Mouse (Mus musculus) neural tube, embryonic 10.5 days (tissue): ENCODE results near the gene Pigg.
"Not testable (repeated sequence)": the region's sequence is repeated elsewhere in the genome, so short reads cannot be mapped to it uniquely, and the experiment has no call there.

Experiments
- DNase-seq: peaks from one replicate; pipeline ENCODE4 v3.0.0-alpha.2; 2017; ENCODE audit warnings: low spot score; ENCODE audit errors: extremely low spot score

Pigg gene

DNA sequence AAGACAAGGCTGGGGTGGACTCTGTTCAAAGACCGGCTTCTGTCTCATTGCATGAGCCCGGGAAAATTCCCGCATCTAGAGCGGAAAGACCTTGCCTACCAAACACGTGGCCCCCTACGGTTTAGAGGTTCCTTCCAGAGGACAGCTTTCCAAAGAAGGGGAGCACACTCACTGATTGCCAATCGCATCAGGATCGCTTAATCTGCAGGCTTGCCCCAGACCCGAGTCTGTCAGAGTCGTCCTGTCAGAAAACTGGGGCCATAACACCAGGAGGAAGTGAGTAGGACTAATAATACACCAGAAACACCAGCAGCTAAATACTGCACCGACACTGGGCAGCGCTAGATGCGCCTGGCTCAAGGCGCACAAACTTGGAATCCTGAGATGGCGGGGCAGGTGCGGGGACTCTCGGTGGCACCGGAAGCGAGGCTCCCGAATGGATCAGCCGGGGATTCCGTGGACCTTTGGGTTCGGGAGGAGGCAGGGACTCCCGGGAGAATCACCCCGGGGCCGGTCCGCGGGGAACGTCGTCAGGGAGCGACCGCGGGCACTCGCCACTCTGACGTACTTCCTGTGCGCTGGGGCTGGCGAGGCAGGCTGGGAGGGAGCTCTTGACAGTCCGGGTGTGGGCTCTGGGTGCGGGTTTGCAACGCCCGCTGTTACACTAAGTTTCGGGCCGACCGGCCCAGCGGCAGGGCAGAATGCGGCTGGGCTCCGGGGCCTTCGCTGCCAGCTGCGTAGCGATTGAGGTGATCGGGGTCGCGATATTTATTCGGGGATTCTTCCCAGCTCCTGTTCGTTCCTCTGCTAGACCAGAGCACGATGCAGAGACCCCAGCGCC lies at the start of gene Pigg:
Gene Pigg (plus strand): TSS at position 386 of the 841 bp plus-strand sequence.
- DNase-seq = peak; percentile 95

DNA sequence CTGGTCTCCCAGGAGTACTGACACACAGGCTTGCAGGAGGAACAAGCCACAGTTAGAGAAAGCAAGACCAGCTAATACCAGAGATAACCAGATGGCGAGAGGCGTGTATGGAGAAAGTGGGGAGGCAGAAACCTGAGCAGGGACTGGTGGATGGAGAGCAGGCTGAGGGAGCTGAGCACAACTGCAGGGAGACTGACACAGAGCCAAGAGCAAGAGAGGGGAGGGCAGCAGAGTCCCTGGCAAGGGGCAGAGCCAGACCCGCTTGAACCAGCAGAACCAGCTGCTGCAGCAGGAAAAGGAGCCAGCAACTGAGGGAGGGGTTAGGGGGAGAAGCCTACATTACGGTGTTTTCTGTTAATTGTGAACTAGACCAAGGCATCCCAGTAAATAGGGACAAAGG lies 49.7 kb upstream of the Pigg start:
- DNase-seq = no peak

DNA sequence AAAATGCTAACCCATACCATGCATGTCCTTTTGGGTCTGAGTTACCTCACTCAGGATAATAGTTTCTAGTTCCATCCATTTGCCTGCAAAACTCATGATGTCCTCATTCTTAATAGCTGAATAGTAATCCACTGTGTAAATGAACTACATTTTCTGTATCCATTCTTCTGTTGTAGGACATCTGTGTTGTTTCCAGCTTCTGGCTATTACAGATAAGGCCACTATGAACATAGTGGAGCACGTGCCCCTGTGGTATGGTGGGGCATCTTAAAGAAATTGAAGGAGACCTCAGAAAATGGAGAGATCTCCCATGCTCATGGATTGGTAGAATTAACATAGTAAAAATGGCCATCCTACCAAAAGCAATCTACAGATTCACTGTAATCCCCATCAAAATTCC lies 48.6 kb upstream of the Pigg start:
- not testable (repeated sequence) for DNase-seq

DNA sequence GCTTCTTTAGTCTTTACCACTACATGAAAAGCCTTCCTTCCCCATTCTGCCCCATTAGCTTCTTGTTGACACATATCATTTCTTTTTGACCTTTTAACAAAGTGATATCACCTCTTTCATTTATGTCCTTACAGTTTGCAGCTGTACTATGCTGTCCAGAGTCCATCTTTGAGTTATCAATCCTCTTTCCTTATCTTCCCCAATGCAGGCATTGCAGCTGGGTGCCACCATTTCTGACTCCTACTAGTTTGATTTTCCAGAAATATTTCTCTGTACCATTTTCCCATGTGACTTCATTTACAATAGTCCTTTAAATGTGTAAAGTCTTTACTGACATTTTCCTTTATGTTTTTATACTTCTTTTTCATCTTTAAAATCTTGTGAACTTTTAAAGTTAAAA lies 45.4 kb upstream of the Pigg start:
- DNase-seq = no peak

DNA sequence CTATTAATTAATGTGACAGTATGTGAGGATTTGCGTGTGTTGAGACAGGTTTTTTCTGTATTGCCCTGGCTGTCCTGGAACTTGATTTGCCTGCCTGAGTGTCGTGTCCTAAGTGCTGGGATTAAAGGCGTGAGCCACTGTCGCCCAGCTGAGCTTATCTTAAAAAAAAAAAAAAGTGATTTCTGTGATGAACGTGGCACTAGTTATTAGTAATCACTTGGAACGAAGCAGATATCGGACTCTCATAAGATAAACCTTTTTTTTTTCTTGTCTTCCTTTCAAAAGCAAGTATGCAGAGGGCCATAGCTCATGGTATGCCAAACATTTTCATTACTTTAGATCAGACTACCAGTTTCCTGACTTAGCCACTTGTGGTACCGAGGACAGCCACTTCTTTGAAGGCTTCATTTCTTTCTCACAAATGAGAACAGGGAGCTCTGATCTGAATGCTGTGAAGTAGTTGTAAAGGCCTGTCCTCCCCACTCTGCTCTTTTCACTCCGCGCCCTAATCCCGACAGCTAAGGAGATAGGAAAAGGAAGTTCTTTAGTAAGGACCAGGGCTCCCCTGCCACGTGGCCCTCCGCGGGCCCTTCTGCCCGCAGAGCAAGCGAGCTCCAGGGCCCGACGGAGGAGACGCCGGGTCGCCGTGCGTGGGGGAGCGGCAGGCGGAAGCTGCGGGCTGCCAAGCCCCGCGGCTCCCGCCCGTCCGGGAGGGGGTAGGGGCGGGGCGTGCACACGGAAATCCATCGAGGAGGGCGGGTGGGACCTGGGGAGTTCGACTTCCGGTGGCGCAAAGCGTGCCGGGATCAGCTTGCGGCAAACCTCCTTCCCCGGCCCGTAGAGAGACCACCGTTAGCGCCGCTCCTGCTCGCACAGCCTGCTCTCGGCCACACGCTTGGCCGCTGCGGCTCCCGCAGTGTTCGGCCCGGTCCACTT lies 44.0 kb upstream of the Pigg start, which contains the start of gene Dr1:
Gene Dr1 (plus strand): TSS at position 771 of the 936 bp plus-strand sequence.
- peak; percentile 89 for DNase-seq

DNA sequence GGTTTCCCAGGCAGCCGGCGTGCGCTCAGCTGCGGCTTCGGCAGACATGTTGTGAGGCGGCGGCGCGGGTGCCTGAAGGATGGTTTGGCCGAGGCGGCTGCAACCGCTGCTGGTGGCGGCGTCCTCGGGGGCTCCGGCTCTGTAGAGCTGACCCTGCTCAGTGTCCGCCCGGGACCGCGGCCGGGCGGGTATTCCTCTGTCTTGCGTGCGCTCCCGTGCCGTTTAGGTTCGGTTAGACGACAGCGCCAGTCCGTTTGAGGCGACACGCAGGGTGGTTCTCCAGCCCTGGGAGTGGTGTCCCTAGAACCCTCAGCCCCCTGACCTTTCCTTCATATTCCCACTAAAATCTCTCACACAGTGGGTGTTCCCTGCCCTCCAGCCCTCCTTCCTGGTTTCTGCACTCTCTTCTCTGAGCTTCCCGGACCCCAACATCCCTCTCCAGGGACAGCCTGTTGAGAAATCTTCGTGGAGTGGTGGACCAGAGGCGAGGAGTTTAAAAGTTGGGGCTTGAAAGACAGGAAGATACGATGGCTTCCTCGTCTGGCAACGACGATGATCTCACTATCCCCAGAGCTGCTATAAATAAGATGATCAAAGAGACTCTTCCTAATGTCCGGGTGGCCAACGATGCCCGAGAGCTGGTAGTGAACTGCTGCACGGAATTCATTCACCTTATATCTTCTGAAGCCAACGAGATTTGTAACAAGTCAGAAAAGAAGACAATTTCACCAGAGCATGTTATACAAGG lies 43.2 kb upstream of the Pigg start:
- no peak for DNase-seq

DNA sequence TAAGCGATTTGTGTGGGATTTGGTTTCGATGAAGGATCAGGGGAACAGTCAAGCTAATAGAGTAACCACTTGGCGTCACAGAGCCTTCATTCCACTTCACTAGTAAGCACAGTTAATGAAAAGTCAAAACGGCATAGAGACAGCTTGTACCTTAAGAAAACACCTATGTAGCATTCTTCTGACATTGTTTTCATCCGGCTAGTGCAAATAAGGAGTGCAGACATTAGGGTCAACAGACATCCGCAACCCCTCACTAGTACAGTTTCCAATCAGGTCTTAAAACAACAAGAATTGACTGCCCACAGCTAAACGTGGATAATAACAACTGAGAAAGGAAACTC lies 42.6 kb upstream of the Pigg start:
- no peak for DNase-seq

DNA sequence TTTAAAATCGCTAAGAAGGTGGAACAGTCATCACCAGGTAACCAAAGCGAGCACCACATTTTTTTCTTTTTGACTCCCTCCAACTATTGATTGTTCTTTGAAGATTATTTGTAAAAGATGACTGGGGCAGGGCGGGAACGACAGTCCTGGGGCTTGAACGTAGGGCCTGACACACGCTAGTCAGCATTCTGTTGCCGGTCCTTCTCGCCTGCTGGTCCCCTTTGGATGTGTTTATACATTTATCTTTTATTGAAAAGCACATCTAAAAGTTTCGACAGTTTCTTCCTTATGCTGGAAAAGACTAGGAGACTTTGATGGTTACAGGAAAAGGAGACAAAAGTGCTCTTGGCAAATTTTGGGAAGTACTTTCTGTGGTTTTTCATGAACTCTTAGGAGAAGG lies 42.0 kb upstream of the Pigg start:
- DNase-seq = no peak

DNA sequence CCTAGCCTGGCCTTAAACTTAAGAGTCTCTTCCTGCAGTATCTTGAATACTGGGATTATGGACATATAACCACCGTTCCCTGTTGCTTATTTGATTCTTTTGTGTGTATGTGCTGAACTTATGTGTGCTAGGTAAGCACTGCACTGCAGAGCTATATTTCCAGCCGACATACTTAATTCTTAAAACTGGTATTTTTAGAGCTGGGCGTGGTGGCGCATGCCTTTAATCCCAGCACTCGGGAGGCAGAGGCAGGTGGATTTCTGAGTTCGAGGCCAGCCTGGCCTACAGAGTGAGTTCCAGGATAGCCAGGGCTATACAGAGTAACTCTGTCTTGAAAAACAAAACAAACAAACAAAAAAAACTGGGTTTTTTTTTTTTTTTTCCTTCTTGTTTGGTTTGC lies 41.1 kb upstream of the Pigg start:
- not testable (repeated sequence) for DNase-seq

DNA sequence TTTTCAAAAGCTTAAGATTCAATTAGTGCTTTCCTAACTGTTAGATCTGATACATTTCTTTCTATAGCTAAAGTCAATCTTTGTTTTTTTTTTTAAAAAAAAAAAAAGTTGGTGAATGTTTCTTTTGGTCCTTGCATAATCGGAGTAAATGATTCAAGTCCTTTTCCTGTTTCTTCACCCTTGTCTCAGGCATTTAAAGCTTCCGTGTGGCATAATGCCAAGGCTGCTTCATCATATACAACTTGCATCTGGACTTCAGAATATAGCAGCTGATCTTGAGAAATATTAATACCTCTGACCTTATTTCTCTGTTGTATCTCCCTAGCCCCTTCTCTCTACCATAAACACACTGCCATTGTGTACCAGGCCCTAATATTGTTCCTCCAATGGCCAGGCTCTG lies 25.5 kb upstream of the Pigg start:
- no peak for DNase-seq

DNA sequence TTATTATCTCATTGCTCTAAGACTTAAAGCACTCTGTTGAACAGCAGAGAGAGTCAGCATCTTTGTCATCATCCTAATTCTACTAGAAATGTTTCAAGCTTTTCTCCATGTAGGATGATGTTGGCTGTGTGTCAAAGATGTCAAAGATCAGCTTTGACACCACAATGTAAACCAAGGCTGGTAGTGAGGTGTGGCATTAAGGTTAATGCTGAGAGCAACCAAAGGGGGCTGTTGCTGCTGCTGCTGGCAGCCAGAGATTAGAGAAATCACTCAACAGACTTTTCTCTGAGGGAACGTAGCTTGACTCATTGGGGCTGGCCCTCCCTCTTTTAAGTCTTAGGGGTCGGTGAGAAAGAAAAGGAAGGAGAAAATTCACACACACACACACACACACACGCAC lies 10.8 kb upstream of the Pigg start:
- no peak for DNase-seq

DNA sequence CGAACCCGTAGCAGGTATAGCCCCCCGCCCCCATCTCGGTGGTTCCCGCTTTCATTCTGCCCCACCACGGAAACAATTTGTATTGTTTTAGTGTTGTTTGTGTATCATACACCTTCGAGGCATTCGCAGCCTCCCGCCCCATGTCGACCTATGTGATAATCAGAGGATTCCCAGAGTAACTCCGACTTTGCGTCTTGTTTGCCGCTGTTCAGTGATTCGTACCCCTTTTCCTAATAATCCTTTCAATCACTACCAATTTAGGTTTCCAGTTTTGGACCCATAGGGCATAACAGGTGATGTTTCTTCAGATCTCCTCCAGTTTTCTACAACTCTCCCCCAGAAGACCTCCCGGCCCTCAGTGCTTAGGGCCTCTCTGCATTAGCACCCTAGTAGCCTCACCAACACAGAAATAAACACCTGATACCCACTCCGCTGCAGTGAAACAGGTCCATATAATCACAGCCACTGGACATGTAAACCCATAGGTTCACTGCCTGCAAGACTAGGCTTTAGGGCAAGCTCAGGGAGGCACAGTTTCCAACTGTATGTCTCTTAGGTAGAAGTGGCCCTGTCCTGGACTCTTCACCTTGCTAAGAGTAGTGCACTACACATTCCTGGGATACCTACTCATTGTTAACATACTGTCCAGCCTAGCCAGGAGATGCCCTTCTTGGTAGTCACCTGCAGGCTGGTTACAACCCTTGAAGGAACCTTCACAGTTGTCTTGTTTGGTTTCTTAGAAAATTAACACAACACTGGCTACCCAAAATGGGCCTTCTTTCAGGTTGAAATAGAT lies 854 bp downstream of the Pigg start:
- DNase-seq = no peak

DNA sequence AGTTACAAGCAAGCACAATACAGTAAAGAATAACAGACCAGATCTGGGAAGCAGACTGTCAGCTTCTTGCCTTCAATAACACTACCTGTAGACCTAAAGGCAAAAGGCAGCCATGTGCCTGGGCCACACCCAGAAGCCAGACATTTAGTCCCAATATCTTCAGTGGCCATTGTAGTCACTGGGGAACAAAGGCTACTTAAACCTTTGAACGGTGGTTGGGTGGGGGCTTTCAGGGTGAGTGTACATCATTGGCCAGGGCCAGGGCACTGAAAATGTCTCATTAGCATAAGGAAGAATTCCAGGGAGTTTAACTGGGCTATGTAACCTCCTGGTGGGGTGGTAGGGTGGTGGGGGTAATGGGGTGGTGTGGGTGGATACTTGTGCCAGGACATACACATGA lies 18.6 kb downstream of the Pigg start:
- DNase-seq = no peak

DNA sequence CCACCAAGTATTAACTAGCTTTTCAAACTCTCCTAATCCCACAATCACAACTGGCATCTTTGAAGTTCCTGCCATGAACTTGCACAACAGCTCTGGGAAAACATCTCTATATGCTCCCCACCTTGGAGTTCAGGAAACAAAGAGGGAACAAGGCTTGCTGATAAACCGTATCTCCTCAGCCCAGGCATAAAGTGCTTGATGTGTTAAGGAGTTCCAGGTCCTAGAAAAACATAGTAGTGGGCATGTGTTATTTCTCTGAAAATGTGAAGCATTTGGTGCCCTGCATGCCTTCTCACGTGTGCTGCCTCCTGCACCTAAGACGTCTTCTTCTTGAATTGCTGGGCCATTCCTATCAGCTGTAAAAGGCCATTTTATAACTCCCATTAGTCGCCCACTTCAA lies 25.0 kb downstream of the Pigg start:
- no peak for DNase-seq

DNA sequence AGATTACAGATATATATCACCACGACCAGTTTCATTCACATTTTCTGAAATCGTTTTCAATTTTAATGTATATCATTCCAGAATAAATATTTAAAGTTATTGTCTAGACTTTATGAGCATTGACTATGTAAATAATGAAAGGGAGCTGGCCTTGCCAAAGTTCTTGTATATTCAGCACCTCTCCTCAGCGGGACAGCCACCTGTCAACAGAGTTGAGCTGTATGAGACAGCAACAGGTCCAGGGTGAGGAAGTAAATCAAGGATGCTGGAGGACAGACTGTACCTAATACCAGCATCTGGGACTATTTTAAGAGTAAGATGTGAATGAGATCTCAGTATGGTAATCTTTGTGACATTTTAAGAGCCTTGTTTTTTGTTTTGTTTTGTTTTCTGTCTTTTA lies 25.6 kb downstream of the Pigg start:
- no peak for DNase-seq

DNA sequence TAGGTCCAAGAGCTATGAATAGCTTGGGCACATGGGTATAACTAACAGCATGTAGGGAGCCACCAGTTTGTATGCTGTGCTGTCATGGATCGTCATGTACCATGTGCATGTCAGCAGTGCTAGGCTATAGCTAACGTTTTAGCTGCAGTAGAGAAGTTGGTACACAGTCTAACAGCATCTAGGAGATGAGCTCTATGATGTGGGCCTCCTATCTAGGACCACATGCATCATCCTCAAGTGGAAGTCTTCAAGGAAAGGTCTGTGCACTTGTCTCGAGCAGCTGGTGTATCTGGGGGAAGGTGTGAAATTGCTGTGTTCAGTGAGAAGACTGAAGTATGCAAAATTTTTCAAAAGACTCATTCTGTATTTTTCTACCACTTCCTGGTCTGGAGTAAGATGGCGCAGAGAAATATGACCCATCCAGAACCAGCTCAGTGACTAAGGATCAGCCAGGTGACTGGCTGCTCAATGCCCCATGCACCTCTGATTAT lies 31.3 kb downstream of the Pigg start:
- DNase-seq = no peak

DNA sequence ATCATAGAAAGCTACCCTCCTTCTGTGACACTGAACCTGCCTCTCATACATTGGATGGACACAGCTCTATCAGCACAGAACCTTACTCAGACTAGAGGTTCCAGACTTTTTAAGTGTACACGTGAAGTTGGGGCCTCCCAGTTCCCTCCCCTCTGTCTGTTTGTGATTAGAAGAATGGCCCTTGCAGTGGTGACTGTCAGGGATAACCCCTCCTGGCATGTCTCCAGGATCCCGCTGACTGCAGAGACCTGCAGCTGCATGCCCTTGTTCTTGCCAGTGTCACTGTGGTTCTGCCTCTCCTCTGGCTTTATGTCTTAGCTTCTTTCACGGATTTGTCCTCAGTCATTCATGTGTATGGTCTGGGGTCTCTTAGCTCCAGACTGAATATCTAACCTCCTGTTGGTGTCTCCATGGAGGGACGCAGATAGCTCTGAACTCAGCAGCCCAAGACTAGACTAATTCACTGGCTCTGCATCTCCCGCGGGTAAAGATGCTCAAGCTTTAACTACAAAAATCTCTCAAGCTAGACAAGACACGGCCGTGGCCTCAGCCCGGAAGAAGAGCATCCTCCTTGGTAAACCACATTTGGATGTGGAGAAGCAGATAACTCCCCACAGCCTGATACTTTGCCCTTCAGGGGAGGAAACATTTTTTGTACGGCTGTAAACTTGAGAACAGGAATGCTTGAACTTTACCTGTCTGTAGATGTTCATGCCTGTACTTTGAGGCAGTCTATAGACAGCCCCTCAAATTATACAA lies 33.1 kb downstream of the Pigg start:
- DNase-seq = no peak

DNA sequence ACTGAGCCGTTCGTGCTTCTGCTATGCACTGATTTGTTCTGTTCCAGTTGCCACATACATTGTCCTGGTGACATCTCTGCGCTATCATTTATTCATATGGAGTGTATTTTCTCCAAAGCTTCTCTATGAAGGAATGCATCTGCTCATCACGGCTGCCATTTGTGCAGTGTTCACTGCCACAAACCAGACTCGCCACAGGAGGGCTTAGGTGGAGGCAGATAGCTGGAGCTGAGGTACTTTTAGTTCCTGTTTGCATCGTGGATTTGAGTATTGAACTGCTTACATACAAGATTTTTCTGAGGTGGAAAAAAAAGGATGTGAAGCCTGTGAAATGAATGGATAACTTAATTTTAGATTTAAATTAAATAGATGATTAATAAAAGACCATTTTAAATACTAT lies 35.4 kb downstream of the Pigg start:
- DNase-seq = no peak

DNA sequence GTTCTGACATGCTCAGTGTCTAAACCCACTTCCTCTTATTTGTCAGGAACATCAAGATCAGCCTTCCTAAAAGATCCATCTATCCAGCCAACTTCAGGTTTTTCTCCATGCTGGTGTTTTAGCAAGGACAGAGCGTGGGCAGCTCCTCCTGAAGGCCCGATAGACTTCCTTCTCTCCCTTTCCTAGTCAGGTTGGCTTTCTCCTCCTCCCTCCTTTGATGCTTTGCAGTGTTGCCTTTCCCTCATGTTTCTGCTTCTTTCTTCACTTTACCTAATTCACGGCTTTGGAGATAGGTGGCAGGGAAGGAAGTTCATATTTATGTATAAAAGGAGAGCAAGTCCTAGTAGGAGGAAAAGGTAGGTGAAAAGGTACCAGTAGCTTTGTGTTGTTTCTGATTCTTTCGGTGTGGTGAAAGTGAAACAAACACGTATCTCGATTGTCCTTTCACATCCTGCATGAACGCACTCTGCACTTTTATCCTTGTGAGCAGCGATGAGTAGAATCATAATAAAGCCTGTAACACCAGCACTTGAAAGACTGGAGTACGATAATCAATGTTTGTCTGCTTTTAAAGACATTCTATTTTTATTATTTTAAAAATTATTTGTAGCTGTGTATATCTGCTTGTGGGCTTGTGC lies 37.2 kb downstream of the Pigg start:
- DNase-seq = no peak

DNA sequence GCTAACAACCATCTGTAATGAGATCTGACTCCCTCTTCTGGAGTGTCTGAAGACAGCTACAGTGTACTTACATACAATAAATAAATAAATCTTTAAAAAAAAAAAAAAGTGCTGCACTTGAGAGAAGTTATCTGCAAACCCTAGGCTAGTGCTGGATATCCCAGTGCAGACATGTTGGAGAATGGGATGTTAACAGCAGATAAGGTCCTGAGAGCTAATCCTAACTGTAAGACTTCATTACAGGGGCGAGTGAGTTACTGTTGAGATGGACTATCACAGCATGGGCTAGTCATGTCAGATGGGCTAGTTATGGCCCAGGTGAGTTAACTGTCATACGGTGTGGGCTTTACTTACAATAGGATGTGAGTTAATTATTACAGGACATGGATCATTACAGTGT lies 41.6 kb downstream of the Pigg start:
- DNase-seq = no peak
